In the genomic region with DNA sequence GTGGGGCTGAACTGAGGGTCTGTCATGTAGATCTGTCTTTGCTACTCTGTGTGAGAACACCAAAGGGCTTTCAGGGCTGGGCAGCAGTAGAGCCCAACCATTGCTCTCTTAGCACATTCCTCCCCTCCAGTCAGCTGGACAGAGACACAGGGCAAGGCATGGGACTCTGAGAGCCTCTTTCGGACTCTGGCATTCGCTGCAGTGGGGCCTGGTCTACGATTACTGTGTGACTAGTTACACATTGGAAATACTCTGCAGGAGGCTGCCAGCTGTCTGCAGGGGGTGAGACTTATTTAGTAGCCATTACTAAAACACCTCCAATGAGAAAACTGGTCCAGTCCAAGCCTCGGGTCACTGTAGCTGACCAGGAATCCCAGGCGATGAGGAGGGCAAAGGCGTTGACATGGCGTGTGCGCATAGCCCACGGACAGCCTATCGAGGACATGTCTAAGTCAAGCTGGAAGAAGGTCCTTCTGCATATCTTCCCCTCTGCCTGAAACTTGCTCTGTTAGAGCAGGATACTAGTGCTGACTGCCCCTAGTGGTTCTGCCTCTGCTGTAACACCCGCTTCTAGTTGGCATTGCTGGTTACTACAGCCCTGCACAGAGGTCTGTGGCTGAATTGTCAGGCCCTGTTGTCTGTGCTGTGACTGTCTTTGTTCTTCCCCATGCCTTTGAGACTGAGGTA, we compare ENCODE assay signal across 9 mouse cellular contexts. TPM values are rescaled to one million over a fixed set of nuclear protein-coding genes. Genes with fewer than 3 reads are reported as not detected.
DNase-seq lines count a peak whose midpoint lies in the region; ATAC-seq and TF ChIP-seq lines count a peak whose summit lies in the region.
"Had no signal": no experiment of that assay in that cellular context is flagged by ENCODE, and none has a peak within 500 bp of the region (broad histone marks: within the 10 kb centered on the region; RNA-seq: fewer than 3 reads in every experiment).

No protein-coding gene starts in this region.

- H3K4me3 ChIP-seq in liver, embryonic 14.5 days (ENCODE audit: insufficient read depth in 1 of 2, low read depth in 2 of 2, low read length in 2 of 2) = no peak overlapping the region
- no peak overlapping the region for H3K4me3 ChIP-seq in liver, embryonic 12.5 days
- H3K4me3 ChIP-seq in kidney, embryonic 16.5 days (ENCODE audit: low read length) = no peak overlapping the region
- H3K4me3 ChIP-seq: embryonic facial prominence, embryonic 12.5 days had no signal

- no peak overlapping the region for H3K27ac ChIP-seq in liver, embryonic 14.5 days
- H3K27ac ChIP-seq in liver, embryonic 12.5 days = no peak overlapping the region
- peak overlapping the region; percentile 64 for H3K27ac ChIP-seq in kidney, embryonic 16.5 days (ENCODE audit: low read length)
- H3K27ac ChIP-seq: embryonic facial prominence, embryonic 12.5 days had no signal

- TF ChIP-seq EP300 in liver, embryonic 14.5 days (IDR thresholded peaks at IDR 0.05; ENCODE audit: low read depth) = no peak

- DNase-seq in liver, embryonic 14.5 days (ENCODE audit: low read depth in 3 of 3, low spot score in 3 of 3) = no peak
- peak; percentile 62 for DNase-seq in ZHBTc4 (ENCODE audit: low read depth, low spot score)
- DNase-seq in retina, embryonic 14.5 days (ENCODE audit: low spot score) = peak; percentile 44
- DNase-seq in gastrocnemius, adult 18-20 months (ENCODE audit: low spot score) = no peak
- DNase-seq: heart, postnatal 4 days had no signal

- H3K36me3 ChIP-seq in liver, embryonic 14.5 days (replicated peaks; ENCODE audit: control insufficient read depth, insufficient read depth, low read depth) = no peaks in the 10 kb centered on the region
- H3K36me3 ChIP-seq in liver, embryonic 12.5 days = no peaks in the 10 kb centered on the region
- no peaks in the 10 kb centered on the region for H3K36me3 ChIP-seq in kidney, embryonic 16.5 days (ENCODE audit: insufficient read depth, low read length)
- H3K36me3 ChIP-seq: embryonic facial prominence, embryonic 12.5 days had no signal

- ATAC-seq in liver, embryonic 14.5 days (ENCODE audit: insufficient read depth) = no peak
- ATAC-seq in liver, embryonic 12.5 days = no peak
- ATAC-seq in kidney, embryonic 16.5 days (ENCODE audit: low FRiP score, low TSS enrichment) = peak; percentile 96
- ATAC-seq in CD4-positive, CD25-positive, alpha-beta regulatory T cell, adult 4 months = no peak

- no peaks in the 10 kb centered on the region for H3K27me3 ChIP-seq in liver, embryonic 14.5 days (ENCODE audit: control insufficient read depth, insufficient read depth, low read length)
- no peaks in the 10 kb centered on the region for H3K27me3 ChIP-seq in liver, embryonic 12.5 days (replicated peaks)
- H3K27me3 ChIP-seq in kidney, embryonic 16.5 days (ENCODE audit: insufficient read depth, low read length) = no peaks in the 10 kb centered on the region
- H3K27me3 ChIP-seq: embryonic facial prominence, embryonic 12.5 days had no signal

- H3K9me3 ChIP-seq in liver, embryonic 14.5 days (ENCODE audit: control insufficient read depth, low read length) = no peaks in the 10 kb centered on the region
- H3K9me3 ChIP-seq in liver, embryonic 12.5 days (replicated peaks) = no peaks in the 10 kb centered on the region
- H3K9me3 ChIP-seq in kidney, embryonic 16.5 days (ENCODE audit: low read length) = no peaks in the 10 kb centered on the region
- H3K9me3 ChIP-seq: embryonic facial prominence, embryonic 12.5 days had no signal

- TF ChIP-seq CTCF in liver, embryonic 14.5 days (IDR thresholded peaks at IDR 0.05; ENCODE audit: low read depth) = peak; percentile 40; the same call in 1 of the 2 replicates

- peaks cover 0 to 2% of the 10 kb centered on the region in 2 experiments; a peak in 1 of 4 replicates for H3K4me1 ChIP-seq in liver, embryonic 14.5 days (replicated peaks; ENCODE audit: control insufficient read depth in 2 of 2, insufficient read depth in 2 of 2, low read length in 1 of 2)
- peaks cover 13% of the 10 kb centered on the region for H3K4me1 ChIP-seq in liver, embryonic 12.5 days
- peaks cover 4% of the 10 kb centered on the region; the same call in 1 of the 2 replicates for H3K4me1 ChIP-seq in kidney, embryonic 16.5 days (ENCODE audit: insufficient read depth, low read length)
- H3K4me1 ChIP-seq: embryonic facial prominence, embryonic 12.5 days had no signal

- WGBS in liver, embryonic 14.5 days (ENCODE audit: insufficient replicate concordance) = 78% methylated on average over 11 of the region's 11 CpGs
- WGBS in liver, embryonic 12.5 days (ENCODE audit: insufficient replicate concordance) = 84% methylated on average over 11 of the region's 11 CpGs
- WGBS in kidney, embryonic 16.5 days = 75% methylated on average over 11 of the region's 11 CpGs

- no peak overlapping the region for H3K9ac ChIP-seq in liver, embryonic 14.5 days (replicated peaks)
- no peak overlapping the region for H3K9ac ChIP-seq in liver, embryonic 12.5 days
- H3K9ac ChIP-seq in kidney, embryonic 16.5 days (replicated peaks; ENCODE audit: low read length) = no peak overlapping the region
- H3K9ac ChIP-seq: embryonic facial prominence, embryonic 12.5 days had no signal

- H3K4me2 ChIP-seq in liver, embryonic 14.5 days (ENCODE audit: low read depth) = no peak overlapping the region
- no peak overlapping the region for H3K4me2 ChIP-seq in liver, embryonic 12.5 days
- no peak overlapping the region for H3K4me2 ChIP-seq in kidney, embryonic 16.5 days (replicated peaks; ENCODE audit: low read depth, low read length)
- H3K4me2 ChIP-seq: embryonic facial prominence, embryonic 12.5 days had no signal

RNA-seq across cellular contexts. Expression of gene Edem3, which starts 39.0 kb away (rescaled TPM):
- polyA plus RNA-seq in liver, embryonic 14.5 days (2012; rRNA removed) = 2.8 and 4.3 TPM in 2 replicates
- 6.1 and 7.3 TPM in 2 replicates for polyA plus RNA-seq in liver, embryonic 14.5 days (2014; fragmentation: Nextera tagmentation; extraction: Ambion mirVana)
- 11.9 and 12.5 TPM in 2 replicates for polyA plus RNA-seq in liver, embryonic 12.5 days (2016; fragmentation: Nextera tagmentation; extraction: Ambion mirVana)
- polyA plus RNA-seq in kidney, embryonic 16.5 days (2015; fragmentation: Nextera tagmentation; extraction: Ambion mirVana) = 16.6 and 17.0 TPM in 2 replicates
- 10 to 100 TPM; 20.3 to 21.9 TPM for total RNA-seq in gastrocnemius, adult 18-20 months (2021)
- 1 to 10 TPM; 3.1 to 4.8 TPM for polyA plus RNA-seq in CD4-positive, CD25-positive, alpha-beta regulatory T cell, adult 4 months (2017; shearing (Covaris generic))

Comparison
In these comparisons a context has a peak if more than half of its experiments do, and no peak if none do; other contexts are left out.
1. DNase-seq: peak in ZHBTc4 (single experiment) and retina, embryonic 14.5 days (single experiment); none in liver, embryonic 14.5 days (0 of 3) and gastrocnemius, adult 18-20 months (single experiment).